Mouse (Mus musculus) thymus, adult 2 months (tissue): ENCODE results near the gene Srp9.

Experiments used
- CTCF ChIP-seq: fragments of 200-500 bp; IDR thresholded peaks from 2 replicates; pipeline ENCODE4 v1.5.1; 2012; ENCODE audit warnings: mild to moderate bottlenecking, control low read depth, low read length, moderate library complexity, borderline replicate concordance; ENCODE audit not compliant: control insufficient read depth, poor library complexity, insufficient read depth; ENCODE audit errors: extremely low read depth
- POLR2A ChIP-seq: fragments of 200-500 bp; IDR thresholded peaks from 2 replicates; pipeline ENCODE4 v1.6.1; 2012; ENCODE audit warnings: mild to moderate bottlenecking, low read length, control low read depth, moderate library complexity; ENCODE audit not compliant: control insufficient read depth, poor library complexity, insufficient read depth; ENCODE audit errors: extremely low read depth

GRCm38 (mm10) chr1:182091746-182092412 lies 32.7 kb upstream of the Srp9 start:
- TF ChIP-seq CTCF = no peak
- TF ChIP-seq POLR2A = no peak
